Mouse (Mus musculus): ENCODE results near the gene Napsa.

The Napsa gene

GRCm38 (mm10) chr7:44538756-44539624 is 33.2 kb upstream of the Napsa start:
- no peak for DNase-seq

- DNase-seq: no peak
Observed at GRCm38 (mm10) chr7:44542555-44542954, 29.6 kb upstream of the Napsa start.

- no peak for DNase-seq
Observed at GRCm38 (mm10) chr7:44543071-44543470, 29.1 kb upstream of the Napsa start.

GRCm38 (mm10) chr7:44546274-44546673 is 25.9 kb upstream of the Napsa start:
- DNase-seq: no peak

- DNase-seq: no peak
Observed at GRCm38 (mm10) chr7:44547041-44547440, 25.1 kb upstream of the Napsa start.

- DNase-seq: no peak
Observed at GRCm38 (mm10) chr7:44547725-44548124, 24.5 kb upstream of the Napsa start.

GRCm38 (mm10) chr7:44548497-44549087 is 23.6 kb upstream of the Napsa start, which contains the start of gene Pold1:
TSS of gene Pold1 (minus strand) at chr7:44548849.
- peak; percentile 99 for DNase-seq

- no peak for DNase-seq
Observed at GRCm38 (mm10) chr7:44549621-44550408, 22.4 kb upstream of the Napsa start.

- no peak for DNase-seq
Observed at GRCm38 (mm10) chr7:44550409-44550678, 21.8 kb upstream of the Napsa start.

- no peak for DNase-seq
Observed at GRCm38 (mm10) chr7:44551301-44551700, 20.9 kb upstream of the Napsa start.

GRCm38 (mm10) chr7:44551731-44552130 is 20.4 kb upstream of the Napsa start:
- no peak for DNase-seq

GRCm38 (mm10) chr7:44552141-44552908 is 19.9 kb upstream of the Napsa start:
- no peak for DNase-seq

GRCm38 (mm10) chr7:44553196-44553764 is 18.9 kb upstream of the Napsa start:
- DNase-seq: peak in 1 of 2 experiments; percentile 61

- peak; percentile 94 for DNase-seq
Observed at GRCm38 (mm10) chr7:44553826-44554225, 18.4 kb upstream of the Napsa start, which contains the start of gene Nr1h2. TSS of gene Nr1h2 (minus strand) at chr7:44553951.

GRCm38 (mm10) chr7:44557629-44558028 is 14.6 kb upstream of the Napsa start:
- no peak for DNase-seq

GRCm38 (mm10) chr7:44560435-44561400 is 11.5 kb upstream of the Napsa start:
- peak; percentile 87 to 90 for DNase-seq

GRCm38 (mm10) chr7:44563284-44563683 is 8.9 kb upstream of the Napsa start:
- no peak for DNase-seq

GRCm38 (mm10) chr7:44564486-44564885 is 7.7 kb upstream of the Napsa start:
- no peak for DNase-seq

GRCm38 (mm10) chr7:44565414-44565813 is 6.8 kb upstream of the Napsa start:
- DNase-seq: no peak

- DNase-seq: no peak
Observed at GRCm38 (mm10) chr7:44568803-44569202, 3.4 kb upstream of the Napsa start.

GRCm38 (mm10) chr7:44570989-44571388 is 1.2 kb upstream of the Napsa start:
- no peak for DNase-seq

Measured in cerebellum, postnatal 36 days (tissue).